Mouse (Mus musculus) neural tube, embryonic 10.5 days (tissue): ENCODE data around the gene Mia3.
"Not testable (repeated sequence)": the region's sequence is repeated elsewhere in the genome, so short reads cannot be mapped to it uniquely, and the experiment has no call there.

Experiments
- DNase-seq: peaks from one replicate; pipeline ENCODE4 v3.0.0-alpha.2; 2017; ENCODE audit warnings: low spot score; ENCODE audit errors: extremely low spot score

The Mia3 gene

GRCm38 (mm10) chr1:183369427-183370014 is at the start of gene Mia3:
Gene Mia3, minus strand, starts transcription at chr1:183369553.
- peak; percentile 92 for DNase-seq

DNA sequence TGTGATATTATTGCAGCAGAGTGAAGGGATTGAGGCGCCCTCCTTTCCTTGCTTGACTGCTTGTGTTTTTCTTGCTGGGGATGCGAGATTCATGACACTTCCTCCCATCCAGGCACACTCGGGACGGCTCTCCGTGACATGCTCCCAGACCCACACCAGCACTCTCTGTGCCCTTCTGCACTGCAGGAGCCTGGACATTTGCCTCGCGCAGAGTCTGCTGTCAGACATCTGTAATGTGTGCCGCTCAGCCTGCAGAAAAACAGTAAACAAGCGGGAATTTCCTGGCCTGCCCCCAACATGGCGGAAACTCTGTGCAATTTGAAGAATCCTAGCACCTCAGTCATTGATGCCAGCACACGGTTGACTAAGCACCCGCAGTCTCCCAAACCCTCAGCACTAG is 48.5 kb upstream of the Mia3 start, which contains the start of gene Hhipl2:
Hhipl2 (plus strand) TSS at position 343 of the 400 bp plus-strand sequence.
- DNase-seq, result no peak

DNA sequence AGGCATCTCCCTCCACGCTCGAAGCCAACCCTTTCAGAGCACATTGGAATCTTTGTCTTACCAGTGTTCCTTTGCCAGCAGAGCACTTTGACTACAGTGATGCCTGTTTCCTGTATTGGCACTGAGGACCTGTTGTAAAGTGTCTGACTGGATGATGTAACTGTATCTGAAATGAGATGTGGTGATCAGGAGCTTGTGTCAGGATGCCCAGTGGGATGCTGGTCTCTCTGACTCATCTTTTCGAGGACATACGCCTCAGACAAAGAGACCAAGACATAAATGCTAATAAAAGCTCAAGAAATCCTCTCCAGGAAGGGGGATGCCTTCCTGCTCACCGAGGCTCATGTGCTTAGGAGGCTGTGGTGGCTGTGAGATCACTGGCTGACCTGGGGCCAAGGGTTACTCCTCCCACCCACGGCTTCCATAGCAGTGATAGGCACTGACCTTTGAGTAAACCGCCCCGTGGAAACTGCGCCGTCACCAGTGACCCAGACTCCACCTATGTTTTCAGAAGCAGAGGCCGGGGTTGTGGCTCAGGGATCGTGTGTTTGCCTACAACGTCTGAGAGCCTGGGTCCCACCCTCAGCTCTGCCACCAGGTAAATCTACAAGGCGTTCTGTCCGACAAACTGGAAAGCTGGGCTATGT is 44.9 kb upstream of the Mia3 start:
- DNase-seq, result no peak

- no peak for DNase-seq
Observed at GRCm38 (mm10) chr1:183403396-183403795, 34.0 kb upstream of the Mia3 start.

DNA sequence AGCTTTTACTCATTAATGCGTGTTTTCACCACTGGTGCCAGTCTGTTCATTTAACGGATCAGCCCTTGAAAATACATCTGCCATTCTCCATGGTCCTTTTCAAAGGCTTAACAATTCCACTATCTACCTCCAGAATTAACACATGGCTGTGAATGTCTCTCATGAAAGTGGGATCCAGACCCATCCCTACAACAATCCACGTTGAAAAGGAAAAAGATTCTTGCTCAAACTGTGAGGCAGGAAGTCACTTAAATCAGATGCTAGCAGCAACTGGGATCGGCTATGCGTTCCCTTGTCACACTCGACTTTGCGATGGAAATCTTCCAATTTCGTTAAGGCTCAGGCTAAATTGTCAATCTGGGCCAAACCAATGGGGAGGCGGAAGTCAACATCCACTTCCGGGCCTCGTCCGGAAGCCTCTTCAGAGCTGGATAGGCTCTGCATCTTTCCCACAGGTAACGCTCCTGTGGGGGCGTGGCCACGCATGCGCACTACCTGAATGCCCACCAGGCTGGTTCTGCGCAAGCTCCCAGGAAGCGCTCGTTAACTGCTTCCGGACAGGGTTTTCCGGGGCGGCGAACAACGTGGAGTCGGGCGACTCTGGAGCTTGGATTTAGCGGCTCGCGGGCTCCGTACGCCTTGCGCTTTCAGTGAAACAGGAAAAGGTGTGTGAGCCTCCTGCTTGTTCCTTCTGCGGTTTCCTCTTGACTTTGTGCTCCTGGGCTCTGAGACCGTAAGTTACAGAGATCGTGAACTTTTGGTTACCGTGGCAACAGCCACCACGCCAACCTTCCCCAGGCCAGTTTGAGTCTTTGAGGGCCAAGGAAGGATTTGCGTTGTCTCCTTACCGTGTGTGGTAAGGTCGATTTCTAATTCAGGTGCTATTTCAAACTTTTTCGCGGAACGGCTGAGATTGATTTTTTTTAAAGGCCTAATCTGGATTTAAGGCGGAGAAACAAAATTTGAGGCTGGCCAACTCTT is 19.4 kb upstream of the Mia3 start, which contains the start of gene Taf1a:
Taf1a (plus strand) TSS at position 556 of the 981 bp plus-strand sequence.
- peak; percentile 95 for DNase-seq

DNA sequence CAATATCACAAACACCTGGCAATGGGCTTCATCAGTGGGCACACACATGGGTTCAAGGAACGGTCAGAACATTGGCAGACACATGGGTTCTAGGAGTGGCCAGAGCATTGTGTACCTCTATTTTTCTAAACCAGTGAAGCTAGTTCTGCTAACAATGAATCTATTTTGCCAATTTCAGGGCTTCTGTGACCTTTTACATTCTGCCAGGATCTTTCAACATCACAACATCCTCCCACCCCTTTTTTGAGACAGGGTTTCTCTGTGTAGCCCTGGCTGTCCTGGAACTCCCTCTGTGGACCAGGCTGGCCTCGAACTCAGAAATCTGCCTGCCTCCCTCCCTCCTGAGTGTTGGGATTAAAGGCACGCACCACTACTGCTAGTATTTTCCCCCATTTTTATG is 18.1 kb upstream of the Mia3 start:
- DNase-seq, result not testable (repeated sequence)

DNA sequence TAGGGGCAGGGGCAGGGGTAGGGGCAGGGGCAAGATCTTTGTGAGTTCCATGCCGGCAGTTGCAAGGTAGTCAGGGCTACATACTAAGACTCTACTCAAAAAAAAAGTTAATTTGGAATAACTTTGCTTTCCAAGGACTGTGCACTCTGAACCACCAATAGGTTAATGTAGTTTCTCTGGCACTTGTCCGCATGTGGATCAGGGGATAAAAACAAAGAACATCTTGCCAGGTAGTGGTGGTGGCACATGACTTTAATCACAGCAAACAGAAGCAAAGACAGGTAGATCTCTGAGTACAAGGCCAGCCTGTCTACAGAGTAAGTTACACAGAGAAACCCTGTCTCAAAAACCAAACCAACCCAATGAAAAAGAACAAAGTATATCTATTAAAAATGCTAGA is 13.3 kb upstream of the Mia3 start:
- no peak for DNase-seq

- no peak for DNase-seq
Observed at GRCm38 (mm10) chr1:183381816-183382215, 12.5 kb upstream of the Mia3 start.

- not testable (repeated sequence) for DNase-seq
Observed at GRCm38 (mm10) chr1:183379376-183379775, 10.0 kb upstream of the Mia3 start.

GRCm38 (mm10) chr1:183378321-183378941 is 9.1 kb upstream of the Mia3 start:
- DNase-seq, result no peak

DNA sequence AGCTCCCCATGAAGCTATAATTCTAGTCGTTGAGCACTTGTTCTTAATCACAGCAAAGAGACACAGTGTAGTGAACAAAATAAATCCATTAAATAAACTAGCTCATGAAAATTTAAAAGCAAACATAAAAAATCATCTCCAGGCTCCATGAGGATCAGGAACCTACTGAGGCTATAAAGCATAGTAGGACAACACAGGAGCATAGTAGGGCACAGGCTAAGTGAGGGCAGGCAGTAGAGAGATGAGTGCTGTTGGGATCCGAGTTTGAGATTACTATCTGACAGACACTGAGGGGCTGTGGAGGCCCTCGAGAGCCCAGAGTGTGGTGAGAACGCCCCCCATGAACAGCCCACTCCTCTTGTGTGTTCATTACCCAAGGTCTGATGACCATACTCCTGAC is 7.7 kb upstream of the Mia3 start:
- no peak for DNase-seq

DNA sequence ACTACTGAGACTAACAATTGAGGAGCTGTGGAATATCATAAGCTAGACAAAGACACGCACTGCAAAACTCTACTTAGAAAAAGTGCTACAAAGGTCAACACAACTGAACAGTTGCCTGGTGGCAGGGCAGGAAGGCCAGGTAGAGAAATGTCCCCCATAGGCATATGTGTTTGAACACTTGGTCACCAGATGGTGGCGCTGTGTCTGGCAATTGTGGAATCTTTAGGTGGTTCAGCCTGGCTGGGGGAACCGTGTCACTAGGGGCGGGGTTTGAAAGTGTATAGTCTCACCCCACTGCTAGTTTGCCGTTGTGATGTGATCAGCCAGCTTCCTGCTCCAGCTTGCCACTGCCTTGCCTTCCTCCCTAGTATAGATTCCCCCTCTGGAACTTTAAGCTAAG is 5.4 kb upstream of the Mia3 start:
- DNase-seq, result no peak

- no peak for DNase-seq
Observed at GRCm38 (mm10) chr1:183368601-183369400, 552 bp downstream of the Mia3 start.

DNA sequence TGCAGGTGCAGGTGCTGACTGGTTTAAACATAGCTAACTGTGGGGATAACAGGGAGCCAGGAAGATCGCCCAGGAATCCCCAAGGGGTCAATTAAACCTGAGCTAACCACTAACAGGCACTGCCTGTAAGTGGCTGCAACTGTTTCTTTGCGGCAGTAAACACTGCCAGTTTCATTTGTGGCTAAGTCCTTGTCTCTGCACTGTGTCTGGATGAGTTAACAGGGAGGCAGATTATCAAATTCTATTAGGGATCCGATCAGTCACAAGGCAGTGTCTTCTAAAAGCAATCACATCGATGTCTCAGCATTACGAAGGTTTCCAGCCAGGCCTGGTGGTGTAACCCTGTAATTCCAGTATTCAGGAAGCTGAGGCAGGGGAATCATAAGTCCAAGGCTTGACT is 3.0 kb downstream of the Mia3 start:
- DNase-seq, result no peak

DNA sequence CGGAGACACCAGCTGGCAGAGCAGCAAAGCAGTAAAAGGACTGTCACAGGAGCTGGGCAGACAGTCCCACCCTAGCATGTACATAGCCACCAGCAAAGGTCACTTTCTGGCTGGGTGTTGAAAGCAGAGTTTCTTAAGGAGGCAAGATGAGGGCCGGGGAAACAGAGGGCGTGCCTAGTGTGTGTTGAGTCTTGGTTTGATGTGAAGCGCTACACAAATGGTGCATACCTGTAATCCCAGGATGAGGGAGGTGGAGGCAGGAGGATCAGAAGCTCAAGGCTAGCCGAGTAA is 5.8 kb downstream of the Mia3 start:
- DNase-seq, result no peak

GRCm38 (mm10) chr1:183362729-183363576 is 6.4 kb downstream of the Mia3 start:
- no peak for DNase-seq

GRCm38 (mm10) chr1:183362301-183362700 is 7.1 kb downstream of the Mia3 start:
- no peak for DNase-seq

DNA sequence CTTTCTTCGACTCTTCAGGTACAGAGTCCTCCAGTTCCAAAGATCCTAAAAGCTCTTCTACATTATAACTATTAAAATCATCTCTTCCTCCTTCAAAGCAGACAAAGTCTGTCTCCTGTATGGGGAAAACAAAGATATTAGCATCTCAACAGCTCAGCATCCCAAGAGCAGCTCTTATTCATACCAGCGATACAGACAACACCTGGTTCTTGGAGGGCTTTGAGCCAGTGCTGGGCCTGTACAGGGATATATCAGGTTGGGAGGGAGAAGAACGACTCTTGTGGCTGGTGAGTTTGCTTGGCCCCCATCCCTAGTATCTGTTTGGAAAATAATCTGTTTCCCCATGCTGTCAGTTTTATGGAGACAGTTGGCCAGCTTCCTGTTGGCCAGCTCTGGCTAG is 10.5 kb downstream of the Mia3 start:
- no peak for DNase-seq

GRCm38 (mm10) chr1:183349840-183350239 is 19.5 kb downstream of the Mia3 start:
- DNase-seq, result peak; percentile 23

DNA sequence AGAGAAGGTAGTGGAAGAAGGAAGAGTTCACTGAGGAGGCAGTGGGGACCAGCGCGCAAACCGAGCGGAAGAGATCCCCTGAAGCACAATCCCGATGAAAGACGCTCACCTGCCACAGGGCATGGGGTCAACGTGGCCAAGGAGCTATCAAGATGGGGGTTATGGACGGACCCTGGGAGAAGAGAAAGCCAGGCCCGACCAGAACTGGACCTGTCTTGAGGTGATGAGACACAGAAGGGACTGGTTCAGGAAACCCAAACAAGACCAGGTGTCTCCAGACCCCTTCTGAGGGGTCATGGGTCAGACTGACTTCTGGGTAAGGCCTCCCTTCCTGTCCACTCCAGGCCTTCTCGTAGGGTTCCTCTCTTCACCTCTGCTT is 23.5 kb downstream of the Mia3 start:
- no peak for DNase-seq
